Mouse (Mus musculus) forebrain, embryonic 13.5 days (tissue): ENCODE data around the gene Adgrg3. TPM values are rescaled to one million over a fixed set of nuclear protein-coding genes. Genes with fewer than 3 reads are reported as not detected.
"Not testable (repeated sequence)": the region's sequence is repeated elsewhere in the genome, so short reads cannot be mapped to it uniquely, and the experiment has no call there.

Experiments used
- ATAC-seq: fragments of 200-750 bp; cut with Nextera tagmentation; 2 replicates; pipeline ENCODE4 v1.8.0; 2017
- H3K27ac ChIP-seq: fragments of 300-500 bp; sonication (generic); 2 replicates; pipeline ENCODE4 v1.5.1; 2015; ENCODE audit warnings: inconsistent platforms, mild to moderate bottlenecking, moderate library complexity
- H3K27me3 ChIP-seq: fragments of 300-500 bp; sonication (generic); 2 replicates; pipeline ENCODE4 v1.6.1; 2015; ENCODE audit warnings: mild to moderate bottlenecking, inconsistent platforms
- H3K36me3 ChIP-seq: fragments of 300-500 bp; sonication (generic); 2 replicates; pipeline ENCODE4 v1.6.1; 2015; ENCODE audit warnings: mild to moderate bottlenecking, inconsistent platforms; ENCODE audit not compliant: poor library complexity, severe bottlenecking
- H3K4me1 ChIP-seq: fragments of 300-500 bp; sonication (generic); 2 replicates; pipeline ENCODE4 v1.6.1; 2015; ENCODE audit warnings: inconsistent platforms
- H3K4me2 ChIP-seq: fragments of 300-500 bp; sonication (generic); 2 replicates; pipeline ENCODE4 v1.6.1; 2015; ENCODE audit warnings: inconsistent platforms, mild to moderate bottlenecking, moderate library complexity
- H3K4me3 ChIP-seq: fragments of 300-500 bp; sonication (generic); 2 replicates; pipeline ENCODE4 v1.5.1; 2015; ENCODE audit warnings: mild to moderate bottlenecking, inconsistent platforms
- H3K9ac ChIP-seq: fragments of 300-500 bp; sonication (generic); 2 replicates; pipeline ENCODE4 v1.6.1; 2015; ENCODE audit warnings: mild to moderate bottlenecking, inconsistent platforms
- H3K9me3 ChIP-seq: fragments of 300-500 bp; sonication (generic); replicated peaks from 2 replicates; pipeline ENCODE4 v1.6.1; 2016; ENCODE audit warnings: inconsistent platforms
- whole genome bisulfite sequencing: fragments of 180-500 bp; shearing (Covaris S2); methylation state at CpG from one replicate; pipeline ENCODE4 v1.1.7; 2015; 5-methylcytosine and 5-hydroxymethylcytosine counted together
- polyA plus RNA-seq: library from polyadenylated mRNA; unstranded; fragments of >200 nt; fragmentation: Nextera tagmentation; extraction: Ambion mirVana; gene quantifications from 2 replicates; pipeline ENCODE4 v1.2.1, GENCODE M21; 2015

Adgrg3 gene
- polyA plus RNA-seq, 1 experiment from 2014 or later = 1.0 TPM

DNA sequence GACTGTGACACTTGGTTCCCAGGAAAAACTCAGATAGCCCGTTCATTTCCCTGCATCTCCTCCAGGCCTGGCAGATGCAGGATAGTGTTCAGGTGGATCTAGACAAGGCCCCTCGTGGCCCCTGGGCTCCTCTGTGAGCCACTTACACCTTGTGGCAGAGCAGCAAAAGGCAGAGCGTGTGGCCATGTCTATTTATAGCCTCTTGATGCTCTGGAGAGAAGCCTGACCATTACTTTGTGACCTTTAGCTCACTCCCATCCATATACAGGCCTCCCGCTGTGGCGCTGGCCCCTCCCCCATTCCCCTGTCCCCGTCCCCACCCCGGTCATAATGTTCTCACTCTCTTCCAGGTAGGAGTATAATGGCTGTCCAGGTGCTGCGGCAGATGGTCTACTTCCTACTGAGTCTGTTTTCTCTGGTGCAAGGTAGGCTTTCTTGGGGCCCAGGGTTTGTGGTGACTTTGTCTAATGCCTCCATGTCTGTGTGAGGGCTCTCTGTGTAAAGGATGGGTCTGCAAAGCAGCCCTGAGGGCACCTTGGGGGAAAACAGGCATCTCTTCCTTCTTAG is 15.3 kb upstream of the Adgrg3 start:
- 0 out of 2 replicates have a peak overlapping the region, but pooled peaks have one; percentile 95 for H3K4me2 ChIP-seq
- H3K27me3 ChIP-seq = no peaks in the 10 kb centered on the region
- no peak for ATAC-seq
- H3K27ac ChIP-seq = 0 out of 2 replicates have a peak overlapping the region, but pooled peaks have one; percentile 6
- peak overlapping the region; percentile 43; the same call in 1 of the 2 replicates for H3K9ac ChIP-seq
- no peaks in the 10 kb centered on the region for H3K9me3 ChIP-seq
- peaks cover 53% of the 10 kb centered on the region for H3K4me1 ChIP-seq
- WGBS = 69% methylated on average over 8 of the region's 8 CpGs
- H3K4me3 ChIP-seq = no peak overlapping the region
- H3K36me3 ChIP-seq = peaks cover 52% of the 10 kb centered on the region

DNA sequence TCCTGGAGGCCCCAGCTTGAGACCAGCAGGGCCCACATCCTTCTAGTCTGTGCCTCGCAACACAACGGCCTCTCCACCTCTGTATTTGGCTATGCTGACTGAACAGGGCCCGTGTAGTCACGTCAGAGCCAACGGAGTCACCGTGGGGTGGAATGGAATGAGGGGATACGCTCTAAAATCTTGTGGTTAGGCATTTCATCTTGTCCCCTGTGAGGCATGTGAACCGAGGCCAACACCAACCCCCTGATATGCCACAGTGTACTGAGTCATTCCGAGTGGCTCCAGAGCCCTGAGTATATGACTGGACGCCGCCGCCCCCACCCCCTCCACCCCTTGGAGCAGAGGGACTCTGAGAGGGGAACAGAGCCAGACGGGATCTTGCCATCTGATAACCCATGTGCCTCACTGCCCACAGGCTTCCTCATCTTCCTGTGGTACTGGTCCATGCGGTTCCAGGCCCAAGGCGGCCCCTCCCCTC is 5.0 kb upstream of the Adgrg3 start:
- no peak overlapping the region for H3K4me2 ChIP-seq
- peaks cover 86% of the 10 kb centered on the region for H3K36me3 ChIP-seq

DNA sequence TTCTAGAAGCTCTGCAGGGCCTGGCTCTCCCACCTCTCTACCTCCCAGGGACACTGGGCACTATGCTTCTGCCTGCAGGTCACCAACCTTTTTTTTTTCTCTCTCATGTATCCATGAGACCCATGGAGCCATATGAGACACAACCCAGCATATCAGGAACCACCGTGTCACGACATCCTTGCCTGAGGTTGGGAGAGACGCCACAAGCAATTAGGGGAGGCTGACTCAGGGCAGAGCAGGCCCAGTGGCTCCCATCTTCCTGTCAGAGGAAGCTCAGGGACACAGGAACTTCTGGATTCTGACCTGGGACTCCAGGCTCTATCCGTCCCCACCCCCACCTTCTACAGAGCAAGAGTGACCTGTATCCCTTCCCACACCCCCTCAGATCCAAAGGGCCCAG is 1.6 kb upstream of the Adgrg3 start:
- Histone ChIP-seq H3K27me3 (no peaks in the 10 kb centered on the region), H3K36me3 (peaks cover 53% of the 10 kb centered on the region), H3K4me2 (no peak overlapping the region), H3K4me1 (no peaks in the 10 kb centered on the region), H3K27ac (0 out of 2 replicates have a peak overlapping the region, but pooled peaks have one; percentile 3), H3K4me3 (no peak overlapping the region), H3K9ac (no peak overlapping the region), H3K9me3 (no peaks in the 10 kb centered on the region)
- no peak; the same call in 1 of the 2 replicates for ATAC-seq
- 81% methylated on average over 4 of the region's 4 CpGs for WGBS

More for the DNA sequence above, 5.0 kb upstream of the Adgrg3 start:
- ATAC-seq = no peak
- WGBS = 91% methylated on average over 15 of the region's 15 CpGs
- no peaks in the 10 kb centered on the region for H3K9me3 ChIP-seq
- H3K27ac ChIP-seq = no peak overlapping the region; the same call in 1 of the 2 replicates
- H3K4me1 ChIP-seq = no peaks in the 10 kb centered on the region
- no peaks in the 10 kb centered on the region for H3K27me3 ChIP-seq
- no peak overlapping the region for H3K9ac ChIP-seq
- H3K4me3 ChIP-seq = no peak overlapping the region

DNA sequence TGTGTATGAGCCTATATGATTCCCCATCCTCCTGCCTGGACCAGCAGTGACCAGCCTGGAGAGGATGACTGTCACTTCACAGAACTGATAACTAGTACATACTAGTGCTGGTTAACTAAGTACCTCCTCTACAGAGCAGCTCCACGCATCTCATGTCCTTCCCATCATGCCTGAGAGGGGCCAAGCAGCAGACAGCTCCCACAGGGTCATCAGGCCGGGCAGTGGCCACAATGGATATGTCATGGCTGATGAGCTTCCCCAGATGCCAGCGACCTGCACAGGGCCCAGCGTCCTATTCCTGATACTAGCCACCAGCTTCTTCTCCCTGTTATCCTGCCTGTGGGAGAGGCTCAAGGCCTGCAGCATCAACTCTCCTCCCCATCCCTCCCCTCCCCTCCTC is 808 bp upstream of the Adgrg3 start:
- no peak overlapping the region for H3K4me3 ChIP-seq
- H3K4me1 ChIP-seq = no peaks in the 10 kb centered on the region
- H3K36me3 ChIP-seq = peaks cover 44% of the 10 kb centered on the region
- no peak overlapping the region for H3K4me2 ChIP-seq
- no peak overlapping the region for H3K9ac ChIP-seq
- no peaks in the 10 kb centered on the region for H3K9me3 ChIP-seq
- no peak for ATAC-seq
- H3K27me3 ChIP-seq = no peaks in the 10 kb centered on the region
- WGBS = 75% methylated on average over 4 of the region's 4 CpGs
- no peak overlapping the region; the same call in 1 of the 2 replicates for H3K27ac ChIP-seq

DNA sequence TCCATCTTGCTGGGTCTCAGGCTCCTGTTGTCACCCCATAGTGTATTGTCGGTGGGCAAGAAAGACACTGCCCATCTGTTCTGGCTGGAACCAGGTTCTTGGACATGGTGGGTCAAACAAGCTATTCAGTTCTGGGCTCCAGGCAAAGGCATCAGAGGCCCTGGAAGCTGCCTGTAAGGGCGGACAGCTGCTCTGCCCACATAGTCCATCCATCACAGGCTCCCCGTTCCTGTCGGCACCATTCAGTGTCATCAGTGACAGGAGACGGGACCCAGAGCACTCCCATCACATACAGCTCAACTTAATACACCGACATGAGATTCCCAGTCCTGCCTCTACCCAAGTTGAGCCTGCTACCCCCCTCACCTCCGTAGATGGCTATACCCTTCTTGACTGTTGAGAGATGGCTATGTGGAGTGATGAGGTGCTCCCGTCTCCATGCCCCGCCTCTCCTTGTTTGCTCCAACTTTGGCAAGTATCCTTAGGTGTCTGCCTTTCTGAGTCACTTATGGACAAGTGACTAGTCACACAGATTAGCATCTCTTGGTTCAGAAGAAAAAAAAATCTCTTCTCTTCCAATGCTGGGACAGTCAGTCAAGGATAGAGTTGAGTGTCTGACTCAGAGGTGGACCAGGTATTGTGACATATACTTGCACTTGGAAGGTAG is 610 bp downstream of the Adgrg3 start:
- WGBS = 87% methylated on average over 9 of the region's 9 CpGs
- no peak for ATAC-seq
- peaks cover 30% of the 10 kb centered on the region for H3K36me3 ChIP-seq

DNA sequence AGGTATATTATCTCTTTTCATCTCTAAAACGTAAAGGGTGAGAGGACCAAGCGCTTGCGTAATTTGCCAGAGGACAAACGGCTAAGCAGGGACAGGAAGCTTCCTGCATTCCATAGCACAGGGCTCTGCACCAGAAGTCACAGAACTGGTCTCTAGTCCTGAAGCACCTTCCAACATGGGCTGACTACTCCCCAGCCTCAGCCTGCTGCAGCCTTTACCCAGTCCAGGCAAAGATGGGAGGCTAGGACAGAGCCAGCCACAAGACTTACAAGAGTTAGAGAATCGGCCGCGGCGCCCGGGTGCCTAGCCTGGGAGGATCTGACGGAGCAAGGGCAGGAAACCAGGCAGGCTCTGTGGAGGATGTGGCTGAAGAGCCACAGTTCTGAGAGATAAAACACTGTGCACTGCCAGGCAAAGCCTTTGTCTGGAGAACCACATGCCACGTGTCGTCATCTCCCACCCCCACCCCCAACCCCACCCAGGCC is 2.8 kb downstream of the Adgrg3 start:
- H3K4me2 ChIP-seq = no peak overlapping the region
- H3K36me3 ChIP-seq = peaks cover 8% of the 10 kb centered on the region
- H3K27me3 ChIP-seq = no peaks in the 10 kb centered on the region
- WGBS = 80% methylated on average over 12 of the region's 12 CpGs
- no peak overlapping the region for H3K4me3 ChIP-seq
- H3K9ac ChIP-seq = no peak overlapping the region
- ATAC-seq = no peak
- no peak overlapping the region for H3K27ac ChIP-seq
- H3K9me3 ChIP-seq = no peaks in the 10 kb centered on the region
- H3K4me1 ChIP-seq = no peaks in the 10 kb centered on the region

More for the DNA sequence above, 610 bp downstream of the Adgrg3 start:
- Histone ChIP-seq H3K9me3 (no peaks in the 10 kb centered on the region), H3K27me3 (no peaks in the 10 kb centered on the region), H3K4me3 (no peak overlapping the region), H3K27ac (no peak overlapping the region), H3K4me1 (no peaks in the 10 kb centered on the region), H3K9ac (no peak overlapping the region), H3K4me2 (no peak overlapping the region)

DNA sequence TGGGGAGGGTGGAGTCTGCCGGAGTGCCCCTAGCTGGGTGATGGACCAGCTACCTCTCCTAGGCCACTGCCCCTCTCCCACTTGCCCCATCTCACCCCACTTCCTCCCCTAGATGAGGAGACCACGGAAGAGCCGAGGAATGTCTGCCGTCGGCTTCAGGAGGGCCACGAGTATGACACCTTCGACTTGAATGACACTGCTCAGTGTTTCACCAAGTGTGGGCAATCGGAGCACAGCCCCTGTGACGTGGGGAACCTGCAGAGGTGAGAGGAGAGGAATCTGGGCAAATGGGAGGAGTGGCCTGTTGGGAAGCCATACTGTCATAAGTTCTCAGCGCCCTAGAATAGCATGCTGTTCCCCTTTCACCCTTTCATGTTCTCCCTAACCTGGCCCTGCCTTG is 3.3 kb downstream of the Adgrg3 start:
- no peak overlapping the region for H3K4me3 ChIP-seq
- H3K27me3 ChIP-seq = no peaks in the 10 kb centered on the region
- no peaks in the 10 kb centered on the region for H3K9me3 ChIP-seq
- H3K4me2 ChIP-seq = no peak overlapping the region
- no peak overlapping the region for H3K27ac ChIP-seq
- ATAC-seq = no peak
- WGBS = 85% methylated on average over 10 of the region's 10 CpGs
- no peak overlapping the region for H3K9ac ChIP-seq
- H3K4me1 ChIP-seq = no peaks in the 10 kb centered on the region
- 0 out of 2 replicates have a peak, but pooled peaks cover 3% of the 10 kb centered on the region for H3K36me3 ChIP-seq

DNA sequence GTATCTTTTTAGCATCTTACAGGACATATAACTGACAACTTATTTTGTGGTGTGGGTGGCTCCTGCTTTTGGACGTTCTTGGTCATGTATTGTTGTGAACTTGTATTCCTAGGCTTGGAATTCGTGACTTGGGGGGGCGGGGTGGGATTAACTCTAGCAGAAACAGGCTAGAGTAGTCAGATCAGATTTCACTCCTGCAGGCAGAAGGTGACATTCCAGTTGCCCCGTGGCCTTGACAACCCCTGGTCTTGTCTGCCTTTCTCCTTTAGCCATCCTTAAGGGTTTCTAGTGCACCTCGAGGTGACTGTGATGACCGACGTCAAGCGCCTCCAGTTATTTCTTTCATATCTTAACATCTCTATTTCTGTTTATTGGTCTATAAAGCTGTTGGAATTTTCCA is 5.7 kb downstream of the Adgrg3 start:
- no peak overlapping the region for H3K4me2 ChIP-seq
- H3K4me1 ChIP-seq = no peaks in the 10 kb centered on the region
- H3K36me3 ChIP-seq = no peaks in the 10 kb centered on the region
- H3K4me3 ChIP-seq = no peak overlapping the region
- WGBS = 22% methylated on average over 8 of the region's 8 CpGs
- no peak overlapping the region for H3K27ac ChIP-seq
- no peaks in the 10 kb centered on the region for H3K27me3 ChIP-seq
- ATAC-seq = no peak
- no peak overlapping the region for H3K9ac ChIP-seq
- H3K9me3 ChIP-seq = no peaks in the 10 kb centered on the region

DNA sequence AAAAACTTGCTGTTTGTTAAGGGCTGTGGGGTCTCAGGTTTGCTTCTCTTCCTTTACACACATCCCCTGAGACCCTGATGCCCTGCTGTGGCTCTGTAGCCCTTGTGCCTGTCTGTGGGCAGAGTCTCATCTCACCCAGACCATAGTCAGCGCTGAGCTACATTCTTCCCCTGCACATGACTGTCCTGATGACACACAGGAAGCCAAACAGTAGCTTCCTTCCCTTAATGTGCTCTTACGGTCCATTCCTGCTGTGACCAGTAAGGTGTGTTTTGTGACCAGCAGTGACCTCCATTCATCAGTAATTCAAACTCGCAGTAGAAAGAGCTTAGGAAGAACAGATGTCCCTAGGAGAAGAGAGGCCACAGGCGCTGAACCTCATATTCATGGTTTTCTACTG is 6.9 kb downstream of the Adgrg3 start:
- H3K9me3 ChIP-seq = no peaks in the 10 kb centered on the region
- no peaks in the 10 kb centered on the region for H3K36me3 ChIP-seq
- no peak overlapping the region for H3K4me3 ChIP-seq
- no peak overlapping the region for H3K27ac ChIP-seq
- no peak for ATAC-seq
- WGBS = 81% methylated on average over 4 of the region's 4 CpGs
- no peaks in the 10 kb centered on the region for H3K27me3 ChIP-seq
- no peaks in the 10 kb centered on the region for H3K4me1 ChIP-seq
- no peak overlapping the region for H3K9ac ChIP-seq
- H3K4me2 ChIP-seq = no peak overlapping the region

DNA sequence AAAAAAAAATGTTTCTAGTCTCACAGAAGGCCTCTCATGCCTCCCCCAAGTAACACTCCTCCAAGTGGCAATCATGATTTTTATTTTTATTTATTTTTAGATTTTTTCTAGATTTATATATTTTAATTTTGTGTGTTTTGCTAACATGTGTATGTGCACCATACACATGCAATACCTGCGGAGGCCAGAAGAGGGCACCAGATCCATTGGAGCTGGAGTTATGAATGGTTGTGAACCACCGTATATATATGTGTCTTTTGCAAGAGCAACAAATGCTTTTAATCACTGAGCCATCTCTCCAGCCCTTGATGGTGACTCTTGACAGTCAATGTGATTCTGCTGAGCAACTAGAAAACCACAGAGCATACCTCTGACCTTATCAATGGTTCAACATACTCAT is 7.9 kb downstream of the Adgrg3 start:
- H3K27ac ChIP-seq = no peak overlapping the region
- no peak overlapping the region for H3K9ac ChIP-seq
- H3K4me1 ChIP-seq = no peaks in the 10 kb centered on the region
- no peaks in the 10 kb centered on the region for H3K9me3 ChIP-seq
- WGBS = 71% methylated on average over 2 of the region's 2 CpGs
- no peak overlapping the region for H3K4me2 ChIP-seq
- ATAC-seq = no peak
- H3K27me3 ChIP-seq = no peaks in the 10 kb centered on the region
- H3K4me3 ChIP-seq = no peak overlapping the region
- no peaks in the 10 kb centered on the region for H3K36me3 ChIP-seq

DNA sequence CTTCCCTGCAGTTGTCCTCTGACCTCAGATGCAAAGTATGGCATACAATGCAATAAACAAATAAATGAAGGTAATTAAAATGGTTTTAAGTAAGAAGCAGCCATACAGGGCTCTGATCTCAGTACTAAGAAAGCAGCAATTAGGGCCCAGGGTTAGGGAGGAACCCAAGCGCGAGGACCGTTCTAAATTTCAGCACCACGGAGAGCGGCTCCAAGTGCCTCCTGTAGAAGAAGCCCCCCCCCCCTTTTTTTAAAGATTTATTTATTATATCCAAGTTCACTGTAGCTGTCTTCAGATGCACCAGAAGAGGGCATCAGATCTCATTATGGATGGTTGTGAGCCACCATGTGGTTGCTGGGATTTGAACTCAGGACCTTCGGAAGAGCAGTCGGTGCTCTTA is 10.9 kb downstream of the Adgrg3 start:
- not testable (repeated sequence) for H3K4me1 ChIP-seq, H3K9ac ChIP-seq, H3K9me3 ChIP-seq, H3K4me2 ChIP-seq, H3K36me3 ChIP-seq, ATAC-seq, H3K27ac ChIP-seq, H3K4me3 ChIP-seq, H3K27me3 ChIP-seq
- 61% methylated on average over 7 of the region's 7 CpGs for WGBS

DNA sequence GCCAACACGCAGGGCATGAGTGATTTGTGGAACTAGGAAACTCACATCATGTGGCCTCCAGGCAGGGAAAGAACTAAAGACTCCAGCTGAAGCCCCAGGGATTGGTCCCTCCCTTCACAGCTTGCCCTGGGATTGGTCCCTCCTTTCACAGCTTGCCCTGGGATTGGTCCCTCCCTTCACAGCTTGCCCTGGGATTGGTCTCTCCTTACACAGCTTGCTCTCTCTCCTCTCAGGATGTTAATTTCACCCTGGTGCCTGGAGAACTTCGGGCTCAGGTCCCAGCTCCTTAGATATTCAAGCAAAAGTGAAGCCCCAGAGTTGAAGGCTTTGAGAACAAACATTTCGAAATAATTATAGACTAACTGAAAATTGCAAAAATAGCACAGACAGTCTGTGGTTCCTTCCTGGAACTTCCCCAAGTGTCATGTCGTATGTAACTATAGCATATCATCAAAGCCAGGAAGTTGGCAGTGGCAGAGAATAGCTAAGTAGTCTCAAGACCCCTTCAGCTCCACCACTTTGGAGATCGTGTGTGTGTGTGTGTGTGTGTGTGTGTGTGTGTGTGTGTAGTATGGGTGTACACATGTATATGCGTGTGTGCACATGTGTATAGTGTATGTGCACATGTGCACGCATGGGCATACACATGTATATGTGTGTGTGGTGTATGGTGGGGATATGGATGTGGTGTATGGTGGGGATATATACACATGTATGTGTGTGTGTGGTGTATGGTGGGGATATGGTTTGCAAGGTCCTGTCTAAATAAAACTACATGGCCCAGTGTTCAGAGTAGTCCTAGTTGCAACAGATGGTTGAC is 19.8 kb downstream of the Adgrg3 start:
- no peak overlapping the region for H3K4me3 ChIP-seq
- H3K27me3 ChIP-seq = no peaks in the 10 kb centered on the region
- no peaks in the 10 kb centered on the region for H3K9me3 ChIP-seq
- no peak overlapping the region for H3K27ac ChIP-seq
- H3K9ac ChIP-seq = no peak overlapping the region
- H3K4me2 ChIP-seq = no peak overlapping the region
- H3K4me1 ChIP-seq = no peaks in the 10 kb centered on the region
- 72% methylated on average over 7 of the region's 7 CpGs for WGBS
- peak; percentile 89 for ATAC-seq
- H3K36me3 ChIP-seq = no peaks in the 10 kb centered on the region
